Mouse (Mus musculus) neural tube, embryonic 12.5 days (tissue): Measurements from ENCODE around the gene Dpf3. TPM values are rescaled to one million over a fixed set of nuclear protein-coding genes. Genes with fewer than 3 reads are reported as not detected.

Source experiments
- ATAC-seq: fragments of 200-750 bp; cut with Nextera tagmentation; 2 replicates; pipeline ENCODE4 v1.8.0; 2017; ENCODE audit warnings: low read depth, mild to moderate bottlenecking, moderate TSS enrichment, moderate library complexity; ENCODE audit not compliant: low FRiP score
- H3K27ac ChIP-seq: fragments of 300-500 bp; sonication (generic); 2 replicates; pipeline ENCODE4 v1.5.1; 2016
- H3K27me3 ChIP-seq: fragments of 300-500 bp; sonication (generic); replicated peaks from 2 replicates; pipeline ENCODE4 v1.6.1; 2016; ENCODE audit warnings: mild to moderate bottlenecking
- H3K36me3 ChIP-seq: fragments of 300-500 bp; sonication (generic); 2 replicates; pipeline ENCODE4 v1.6.1; 2016; ENCODE audit warnings: mild to moderate bottlenecking
- H3K4me1 ChIP-seq: fragments of 300-500 bp; sonication (generic); 2 replicates; pipeline ENCODE4 v1.6.1; 2016
- H3K4me2 ChIP-seq: fragments of 300-500 bp; sonication (generic); replicated peaks from 2 replicates; pipeline ENCODE4 v1.6.1; 2016; ENCODE audit warnings: mild to moderate bottlenecking
- H3K4me3 ChIP-seq: fragments of 300-500 bp; sonication (generic); 2 replicates; pipeline ENCODE4 v1.5.1; 2016
- H3K9ac ChIP-seq: fragments of 300-500 bp; sonication (generic); 2 replicates; pipeline ENCODE4 v1.6.1; 2016; ENCODE audit warnings: mild to moderate bottlenecking
- H3K9me3 ChIP-seq: fragments of 300-500 bp; sonication (generic); 2 replicates; pipeline ENCODE4 v1.6.1; 2016; ENCODE audit warnings: mild to moderate bottlenecking
- WGBS: fragments of 180-500 bp; shearing (Covaris S2); methylation state at CpG from one replicate; pipeline ENCODE4 v1.1.7; 2016; 5-methylcytosine and 5-hydroxymethylcytosine counted together
- polyA plus RNA-seq: library from polyadenylated mRNA; unstranded; fragments of >200 nt; fragmentation: Nextera tagmentation; extraction: Ambion mirVana; gene quantifications from 2 replicates; pipeline ENCODE4 v1.2.1, GENCODE M21; 2016

Gene Dpf3
- polyA plus RNA-seq, 1 experiment from 2014 or later, result 17.4 TPM

DNA sequence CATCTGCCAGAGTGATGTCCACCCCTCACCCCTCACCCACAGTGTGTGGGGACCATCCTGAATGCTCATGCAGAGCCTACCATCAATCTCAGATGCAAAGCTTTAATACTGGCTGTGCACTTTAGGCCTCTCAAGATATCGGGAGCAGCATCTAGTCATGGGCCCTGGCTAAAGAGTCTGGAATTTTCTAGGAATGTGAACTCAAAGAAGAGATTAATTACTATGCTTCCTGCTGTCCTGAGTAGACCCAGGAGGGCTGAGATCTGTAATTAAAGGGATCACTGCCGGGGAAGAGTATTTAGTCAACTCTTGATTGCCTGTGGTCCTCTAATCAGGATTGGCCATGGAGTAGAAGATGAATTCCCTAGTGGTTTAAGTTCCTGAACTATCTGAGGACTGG lies 252.5 kb downstream of the Dpf3 start:
- H3K4me2 ChIP-seq, result no peak overlapping the region
- 62% methylated on average over 2 of the region's 2 CpGs for WGBS
- H3K9me3 ChIP-seq, result 0 out of 2 replicates have a peak, but pooled peaks cover 3% of the 10 kb centered on the region
- no peaks in the 10 kb centered on the region for H3K27me3 ChIP-seq
- no peak overlapping the region for H3K4me3 ChIP-seq
- peaks cover 2% of the 10 kb centered on the region; the same call in 1 of the 2 replicates for H3K4me1 ChIP-seq
- H3K9ac ChIP-seq, result no peak overlapping the region
- ATAC-seq, result no peak
- H3K27ac ChIP-seq, result no peak overlapping the region
- H3K36me3 ChIP-seq, result no peaks in the 10 kb centered on the region

DNA sequence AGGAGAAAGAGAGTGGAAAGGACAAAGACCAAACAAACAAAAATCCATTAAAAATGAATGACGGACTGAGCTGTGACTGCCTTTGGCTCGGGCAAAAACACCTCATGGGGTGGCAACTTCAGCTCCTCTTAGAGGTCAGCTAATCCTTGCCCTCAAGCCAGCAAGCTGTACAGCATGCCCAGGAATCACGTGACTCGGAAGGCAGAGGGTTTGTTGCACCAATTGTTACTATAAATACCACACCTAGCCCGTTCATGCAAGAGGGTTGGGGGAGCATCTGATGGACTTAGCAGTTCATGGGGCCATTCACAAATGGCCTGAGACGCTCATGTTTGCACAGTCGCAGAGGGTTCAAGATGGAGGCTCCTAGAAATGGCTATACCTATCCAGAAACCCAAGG lies 253.9 kb downstream of the Dpf3 start:
- Histone ChIP-seq H3K4me1 (peaks cover 2% of the 10 kb centered on the region; the same call in 1 of the 2 replicates), H3K4me2 (no peak overlapping the region), H3K9me3 (0 out of 2 replicates have a peak, but pooled peaks cover 3% of the 10 kb centered on the region), H3K27me3 (no peaks in the 10 kb centered on the region), H3K9ac (no peak overlapping the region), H3K36me3 (no peaks in the 10 kb centered on the region), H3K4me3 (no peak overlapping the region), H3K27ac (no peak overlapping the region)
- 48% methylated on average over 7 of the region's 7 CpGs for WGBS
- ATAC-seq, result no peak

DNA sequence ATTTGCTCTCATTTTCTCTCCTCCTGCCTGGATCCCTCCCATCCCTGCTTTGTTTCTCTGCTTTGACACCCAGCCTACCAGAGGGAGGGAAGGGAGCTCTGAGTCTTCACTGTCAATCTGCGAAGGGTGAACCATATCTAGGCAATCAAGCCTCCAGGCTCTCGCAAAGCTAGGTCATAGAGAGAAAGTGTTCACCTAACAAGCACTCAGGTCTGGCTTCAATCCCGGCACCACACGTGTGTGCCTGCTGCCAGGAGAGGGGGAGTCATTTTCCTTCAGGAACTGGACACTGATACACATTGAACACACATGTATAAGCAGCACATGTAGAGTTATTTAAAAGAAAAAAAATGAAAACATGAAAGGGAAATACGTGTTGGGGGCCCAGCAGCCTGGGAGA lies 254.6 kb downstream of the Dpf3 start:
- no peak overlapping the region for H3K9ac ChIP-seq
- H3K9me3 ChIP-seq, result 0 out of 2 replicates have a peak, but pooled peaks cover 3% of the 10 kb centered on the region
- H3K27me3 ChIP-seq, result no peaks in the 10 kb centered on the region
- no peak overlapping the region for H3K27ac ChIP-seq
- H3K4me1 ChIP-seq, result peaks cover 2% of the 10 kb centered on the region; the same call in 1 of the 2 replicates
- 67% methylated on average over 5 of the region's 5 CpGs for WGBS
- no peaks in the 10 kb centered on the region for H3K36me3 ChIP-seq
- H3K4me2 ChIP-seq, result no peak overlapping the region
- no peak overlapping the region for H3K4me3 ChIP-seq
- no peak for ATAC-seq

DNA sequence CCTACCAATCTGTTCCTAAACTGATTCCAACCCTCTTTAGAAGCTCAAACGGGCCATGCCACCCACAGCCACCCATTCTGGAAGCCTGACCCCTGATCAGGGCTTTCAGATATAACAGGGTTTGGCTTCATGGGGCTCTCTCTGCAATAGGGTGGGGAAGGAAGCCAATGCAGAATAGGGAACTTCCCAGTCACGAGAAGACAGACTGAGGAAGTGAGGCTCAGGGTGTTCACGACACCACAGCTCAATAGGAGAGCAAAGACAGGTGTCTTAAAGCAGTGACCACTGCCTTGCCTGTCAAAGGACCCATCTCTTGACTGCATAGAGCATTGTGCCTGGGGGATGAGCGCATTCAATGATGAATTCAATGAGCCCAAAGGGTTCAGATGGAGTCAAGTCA lies 256.3 kb downstream of the Dpf3 start:
- no peak overlapping the region for H3K4me3 ChIP-seq
- H3K9ac ChIP-seq, result no peak overlapping the region
- WGBS, result 84% methylated on average over 4 of the region's 4 CpGs
- no peaks in the 10 kb centered on the region for H3K36me3 ChIP-seq
- no peaks in the 10 kb centered on the region for H3K27me3 ChIP-seq
- peaks cover 6% of the 10 kb centered on the region; the same call in 1 of the 2 replicates for H3K4me1 ChIP-seq
- H3K9me3 ChIP-seq, result 0 out of 2 replicates have a peak, but pooled peaks cover 3% of the 10 kb centered on the region
- H3K4me2 ChIP-seq, result no peak overlapping the region
- ATAC-seq, result no peak
- no peak overlapping the region for H3K27ac ChIP-seq

DNA sequence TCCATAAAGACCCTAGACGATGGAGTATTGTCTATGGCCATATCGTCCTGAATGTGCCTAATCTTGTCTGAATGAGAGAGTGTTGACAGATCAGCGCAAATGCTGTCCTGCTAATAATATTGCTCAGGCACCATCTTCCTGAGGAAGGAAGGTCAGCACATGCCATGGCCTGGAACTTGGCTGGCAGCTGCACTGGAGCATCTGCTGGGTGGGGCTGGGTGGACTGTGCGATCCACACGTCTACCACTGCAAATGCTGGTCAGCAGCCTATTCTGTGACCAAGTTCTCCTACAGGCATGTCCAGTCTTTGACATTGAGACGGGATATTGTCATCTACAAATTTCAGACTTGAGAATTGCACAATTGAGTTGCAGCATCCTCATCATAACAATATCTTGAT lies 257.8 kb downstream of the Dpf3 start:
- peaks cover 6% of the 10 kb centered on the region; the same call in 1 of the 2 replicates for H3K4me1 ChIP-seq
- 0 out of 2 replicates have a peak, but pooled peaks cover 3% of the 10 kb centered on the region for H3K9me3 ChIP-seq
- no peak overlapping the region for H3K4me3 ChIP-seq
- no peaks in the 10 kb centered on the region for H3K27me3 ChIP-seq
- no peak overlapping the region for H3K9ac ChIP-seq
- no peak for ATAC-seq
- H3K27ac ChIP-seq, result no peak overlapping the region
- H3K4me2 ChIP-seq, result no peak overlapping the region
- WGBS, result 90% methylated on average over 6 of the region's 6 CpGs
- no peaks in the 10 kb centered on the region for H3K36me3 ChIP-seq

- Histone ChIP-seq H3K36me3 (no peaks in the 10 kb centered on the region), H3K9me3 (0 out of 2 replicates have a peak, but pooled peaks cover 3% of the 10 kb centered on the region), H3K4me3 (no peak overlapping the region), H3K27ac (no peak overlapping the region), H3K9ac (no peak overlapping the region), H3K4me2 (no peak overlapping the region), H3K27me3 (no peaks in the 10 kb centered on the region), H3K4me1 (0 out of 2 replicates have a peak, but pooled peaks cover 4% of the 10 kb centered on the region)
- WGBS, result 24% methylated on average over 4 of the region's 4 CpGs
- ATAC-seq, result no peak
These were observed 260.5 kb downstream of the Dpf3 start for GRCm38 (mm10) chr12:83227014-83227413.

GRCm38 (mm10) chr12:83220964-83221363 lies 266.6 kb downstream of the Dpf3 start:
- Histone ChIP-seq H3K36me3 (no peaks in the 10 kb centered on the region), H3K27ac (no peak overlapping the region), H3K4me3 (no peak overlapping the region), H3K4me2 (no peak overlapping the region), H3K9ac (no peak overlapping the region), H3K9me3 (no peaks in the 10 kb centered on the region), H3K27me3 (no peaks in the 10 kb centered on the region), H3K4me1 (no peaks in the 10 kb centered on the region)
- WGBS, result 82% methylated on average over 7 of the region's 7 CpGs
- ATAC-seq, result no peak

GRCm38 (mm10) chr12:83213879-83214341 lies 273.6 kb downstream of the Dpf3 start:
- Histone ChIP-seq H3K9me3 (no peaks in the 10 kb centered on the region), H3K27ac (no peak overlapping the region), H3K4me1 (peaks cover 18% of the 10 kb centered on the region), H3K36me3 (no peaks in the 10 kb centered on the region), H3K9ac (no peak overlapping the region), H3K4me3 (no peak overlapping the region), H3K27me3 (no peaks in the 10 kb centered on the region), H3K4me2 (no peak overlapping the region)
- ATAC-seq, result no peak
- 26% methylated on average over 6 of the region's 6 CpGs for WGBS

DNA sequence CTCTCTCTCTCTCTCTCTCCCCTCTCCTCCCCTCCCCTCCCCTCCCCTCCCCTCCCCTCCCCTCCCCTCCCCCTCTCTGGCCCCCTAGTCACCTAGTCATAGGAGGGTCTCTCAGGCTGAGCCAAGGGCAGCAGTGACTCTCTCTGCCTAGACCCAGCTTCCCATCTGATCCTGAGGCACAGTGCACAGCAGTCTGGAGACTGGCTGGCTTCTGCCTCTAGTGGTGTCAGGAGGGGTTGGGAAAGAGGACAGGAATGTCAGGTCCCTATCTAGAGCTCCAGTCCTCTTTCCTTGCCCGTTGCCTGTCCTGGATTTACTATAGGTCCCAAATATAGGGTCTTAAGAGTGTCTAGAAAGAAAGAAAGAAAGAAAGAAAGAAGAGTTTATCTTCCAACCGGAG lies 275.5 kb downstream of the Dpf3 start:
- Histone ChIP-seq H3K27me3 (no peaks in the 10 kb centered on the region), H3K27ac (no peak overlapping the region), H3K4me2 (no peak overlapping the region), H3K9ac (no peak overlapping the region), H3K4me3 (no peak overlapping the region), H3K4me1 (peaks cover 24% of the 10 kb centered on the region), H3K9me3 (no peaks in the 10 kb centered on the region), H3K36me3 (no peaks in the 10 kb centered on the region)
- ATAC-seq, result no peak
- 67% methylated on average over 2 of the region's 2 CpGs for WGBS

GRCm38 (mm10) chr12:83211146-83211822 lies 276.2 kb downstream of the Dpf3 start:
- no peak overlapping the region for H3K4me2 ChIP-seq
- ATAC-seq, result no peak
- no peaks in the 10 kb centered on the region for H3K27me3 ChIP-seq
- H3K9me3 ChIP-seq, result no peaks in the 10 kb centered on the region
- peaks cover 24% of the 10 kb centered on the region for H3K4me1 ChIP-seq
- H3K9ac ChIP-seq, result no peak overlapping the region
- no peak overlapping the region for H3K27ac ChIP-seq
- no peaks in the 10 kb centered on the region for H3K36me3 ChIP-seq
- WGBS, result 73% methylated on average over 7 of the region's 7 CpGs
- no peak overlapping the region for H3K4me3 ChIP-seq

- Histone ChIP-seq H3K27me3 (no peaks in the 10 kb centered on the region), H3K9me3 (no peaks in the 10 kb centered on the region), H3K9ac (no peak overlapping the region), H3K4me3 (no peak overlapping the region), H3K27ac (no peak overlapping the region), H3K4me1 (peaks cover 24% of the 10 kb centered on the region), H3K36me3 (no peaks in the 10 kb centered on the region), H3K4me2 (no peak overlapping the region)
- WGBS, result 77% methylated on average over 3 of the region's 3 CpGs
- no peak for ATAC-seq
These were observed 276.8 kb downstream of the Dpf3 start for GRCm38 (mm10) chr12:83210735-83211134.

- Histone ChIP-seq H3K4me3 (no peak overlapping the region), H3K27me3 (no peaks in the 10 kb centered on the region), H3K36me3 (no peaks in the 10 kb centered on the region), H3K4me2 (no peak overlapping the region), H3K27ac (no peak overlapping the region), H3K9me3 (no peaks in the 10 kb centered on the region), H3K9ac (no peak overlapping the region), H3K4me1 (peaks cover 24% of the 10 kb centered on the region)
- ATAC-seq, result no peak
- WGBS, result 58% methylated on average over 5 of the region's 5 CpGs
These were observed 277.2 kb downstream of the Dpf3 start for GRCm38 (mm10) chr12:83210294-83210693.

DNA sequence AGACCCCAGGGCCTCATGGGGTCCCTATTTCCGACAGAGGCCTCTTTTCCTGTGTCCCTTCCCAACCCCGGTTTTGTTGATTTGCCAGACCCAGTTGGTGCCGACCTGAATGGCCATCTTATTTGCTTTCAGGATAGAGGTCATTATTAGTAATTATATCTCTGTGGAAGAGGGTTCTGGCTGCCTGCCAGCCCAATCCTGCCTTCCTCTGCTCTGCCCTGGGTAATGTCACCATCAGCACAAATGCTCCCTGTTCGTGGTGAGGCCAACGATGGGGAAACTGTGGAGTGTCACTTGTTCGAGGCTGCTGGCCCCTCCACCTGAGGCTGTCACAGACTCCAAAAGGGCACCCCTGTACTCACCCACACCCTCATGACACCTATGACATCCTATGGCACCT lies 278.1 kb downstream of the Dpf3 start:
- no peak overlapping the region for H3K9ac ChIP-seq
- peaks cover 24% of the 10 kb centered on the region for H3K4me1 ChIP-seq
- no peak overlapping the region for H3K4me2 ChIP-seq
- ATAC-seq, result no peak
- no peaks in the 10 kb centered on the region for H3K9me3 ChIP-seq
- H3K27me3 ChIP-seq, result no peaks in the 10 kb centered on the region
- 40% methylated on average over 6 of the region's 6 CpGs for WGBS
- H3K36me3 ChIP-seq, result no peaks in the 10 kb centered on the region
- H3K4me3 ChIP-seq, result no peak overlapping the region
- H3K27ac ChIP-seq, result no peak overlapping the region
